Mouse (Mus musculus): ENCODE measurements around the gene Slc6a21. TPM values are rescaled to one million over a fixed set of nuclear protein-coding genes. Genes with fewer than 3 reads are reported as not detected.

The Slc6a21 gene
- polyA plus RNA-seq, 1 experiment, result not detected

DNA sequence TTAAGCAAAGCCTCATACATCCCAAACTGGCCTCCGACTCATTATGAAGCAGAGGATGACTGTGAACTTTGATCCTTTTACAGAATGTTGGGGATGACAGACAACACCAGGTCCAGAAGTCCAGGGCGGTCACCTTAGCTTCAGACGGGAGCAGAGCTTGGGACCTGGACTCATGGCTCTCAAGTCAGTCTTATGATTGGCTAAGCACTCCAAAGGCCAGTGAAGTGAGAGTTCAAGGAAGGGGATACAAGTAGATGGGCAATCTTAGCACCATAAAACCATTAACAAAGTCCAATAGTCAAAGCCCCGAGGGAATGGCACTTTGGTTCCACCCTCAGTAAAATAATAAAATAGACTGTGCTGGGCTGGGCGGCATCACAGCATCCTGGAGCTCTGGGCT lies 45.8 kb downstream of the Slc6a21 start:
- H3K36me3 ChIP-seq (ENCODE audit: control insufficient read depth, insufficient read depth), result peaks cover 21% of the 10 kb centered on the region

DNA sequence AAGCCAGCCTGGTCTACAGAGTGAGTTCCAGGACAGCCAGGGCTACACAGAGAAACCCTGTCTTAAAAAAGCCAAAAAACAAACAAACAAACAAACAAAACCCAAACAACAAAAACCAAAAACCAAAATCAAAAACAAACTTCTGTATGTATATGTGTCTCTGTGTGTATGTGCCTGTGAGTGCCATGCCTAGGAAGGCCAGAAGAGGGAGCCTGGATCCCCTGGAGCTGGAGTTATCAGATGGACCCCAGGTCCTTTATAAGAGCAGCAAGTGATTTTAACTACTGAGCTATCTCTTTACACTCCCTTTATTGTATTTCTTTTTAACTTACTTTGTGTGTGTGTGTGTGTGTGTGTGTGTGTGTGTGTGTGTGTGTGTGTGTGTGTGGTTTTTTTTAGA lies 48.5 kb downstream of the Slc6a21 start:
- Histone ChIP-seq H3ac (ENCODE audit: control insufficient read depth, insufficient read length) (no peak overlapping the region), H3K4me2 (ENCODE audit: low read depth) (no peak overlapping the region), H3K36me3 (ENCODE audit: control insufficient read depth, insufficient read depth) (peaks cover 17% of the 10 kb centered on the region), H3K27me3 (ENCODE audit: control insufficient read depth, insufficient read depth, insufficient read length) (no peaks in the 10 kb centered on the region), H3K4me3 (no peak overlapping the region), H3K79me2 (ENCODE audit: control insufficient read depth, insufficient read depth) (no peaks in the 10 kb centered on the region)
- TF ChIP-seq REST (IDR thresholded peaks at IDR 0.05; ENCODE audit: insufficient read depth, insufficient read length), result no peak
- no peak for TF ChIP-seq POLR2AphosphoS2 (IDR thresholded peaks at IDR 0.05; ENCODE audit: insufficient read length, low read depth)
- no peak for TF ChIP-seq MAX (IDR thresholded peaks at IDR 0.05; ENCODE audit: low read depth)
- TF ChIP-seq E2F4 (IDR thresholded peaks at IDR 0.05; ENCODE audit: insufficient read depth), result no peak
- no peak for TF ChIP-seq MYOD1 (IDR thresholded peaks at IDR 0.05; ENCODE audit: control insufficient read depth in 1 of 3, insufficient read length in 2 of 3, low read depth in 2 of 3)
- TF ChIP-seq TCF3 (IDR thresholded peaks at IDR 0.05; ENCODE audit: insufficient read length, low read depth), result no peak

More for the DNA sequence above, 45.8 kb downstream of the Slc6a21 start:
- H3K4me2 ChIP-seq (ENCODE audit: low read depth), result no peak overlapping the region
- H3K27me3 ChIP-seq (ENCODE audit: control insufficient read depth, insufficient read depth, insufficient read length), result no peaks in the 10 kb centered on the region
- no peaks in the 10 kb centered on the region for H3K79me2 ChIP-seq (ENCODE audit: control insufficient read depth, insufficient read depth)
- no peak overlapping the region for H3ac ChIP-seq (ENCODE audit: control insufficient read depth, insufficient read length)
- H3K4me3 ChIP-seq, result no peak overlapping the region
- TF ChIP-seq SRF (IDR thresholded peaks at IDR 0.05; ENCODE audit: control insufficient read depth, insufficient read length, low read depth) (no peak), REST (IDR thresholded peaks at IDR 0.05; ENCODE audit: insufficient read depth, insufficient read length) (no peak), POLR2A (IDR thresholded peaks at IDR 0.05; ENCODE audit: insufficient read length, low read depth) (no peak), POLR2AphosphoS2 (IDR thresholded peaks at IDR 0.05; ENCODE audit: insufficient read length, low read depth) (no peak), MYOG (IDR thresholded peaks at IDR 0.05; ENCODE audit: control insufficient read depth in 1 of 3, insufficient read depth in 1 of 3, insufficient read length in 2 of 3, low read depth in 2 of 3) (no peak), MYOD1 (IDR thresholded peaks at IDR 0.05; ENCODE audit: control insufficient read depth in 1 of 3, insufficient read length in 2 of 3, low read depth in 2 of 3) (no peak), TCF12 (IDR thresholded peaks at IDR 0.05; ENCODE audit: insufficient read depth, poor library complexity, severe bottlenecking) (no peak), USF1 (IDR thresholded peaks at IDR 0.05; ENCODE audit: low read depth) (no peak), CEBPB (IDR thresholded peaks at IDR 0.05; ENCODE audit: insufficient read depth, poor library complexity, severe bottlenecking) (no peak), MAX (IDR thresholded peaks at IDR 0.05; ENCODE audit: low read depth) (no peak), TCF3 (IDR thresholded peaks at IDR 0.05; ENCODE audit: insufficient read length, low read depth) (no peak), E2F4 (IDR thresholded peaks at IDR 0.05; ENCODE audit: insufficient read depth) (no peak)

DNA sequence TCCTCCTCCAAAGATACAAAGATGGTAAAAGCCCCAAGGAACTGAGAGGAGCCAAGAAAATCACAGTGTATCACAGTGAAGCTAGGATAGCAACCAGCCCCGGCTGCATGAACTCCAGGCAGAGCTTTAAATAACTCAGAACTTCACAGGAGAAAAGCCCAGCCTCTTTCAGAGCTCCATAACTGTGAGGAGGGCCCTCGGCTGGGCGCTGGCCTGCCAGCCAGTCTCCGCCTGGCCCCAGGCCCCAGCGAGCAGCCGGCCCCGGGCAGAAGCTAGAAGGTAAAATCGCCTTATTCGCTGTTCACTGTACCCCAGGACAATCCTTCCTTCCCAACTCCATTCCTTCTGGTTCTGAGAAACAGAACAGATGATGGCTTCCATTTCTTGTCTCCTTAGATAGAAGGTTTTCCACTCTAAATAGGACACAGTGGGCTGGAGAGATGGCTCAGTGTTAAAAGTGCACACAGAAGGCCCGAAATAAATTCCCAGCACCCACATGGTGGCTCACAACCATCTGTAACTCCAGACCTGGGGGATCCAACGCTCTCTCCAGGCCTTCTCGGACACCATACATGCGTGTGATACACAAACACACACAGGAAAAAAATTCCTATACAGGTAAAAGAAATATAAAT lies 51.6 kb downstream of the Slc6a21 start:
- TF ChIP-seq SRF (IDR thresholded peaks at IDR 0.05; ENCODE audit: control insufficient read depth, insufficient read length, low read depth) (no peak), MYOG (IDR thresholded peaks at IDR 0.05; ENCODE audit: control insufficient read depth in 1 of 3, insufficient read depth in 1 of 3, insufficient read length in 2 of 3, low read depth in 2 of 3) (no peak), TCF3 (IDR thresholded peaks at IDR 0.05; ENCODE audit: insufficient read length, low read depth) (no peak), E2F4 (IDR thresholded peaks at IDR 0.05; ENCODE audit: insufficient read depth) (no peak), TCF12 (IDR thresholded peaks at IDR 0.05; ENCODE audit: insufficient read depth, poor library complexity, severe bottlenecking) (no peak), POLR2AphosphoS2 (IDR thresholded peaks at IDR 0.05; ENCODE audit: insufficient read length, low read depth) (no peak), CEBPB (IDR thresholded peaks at IDR 0.05; ENCODE audit: insufficient read depth, poor library complexity, severe bottlenecking) (no peak), MYOD1 (IDR thresholded peaks at IDR 0.05; ENCODE audit: control insufficient read depth in 1 of 3, insufficient read length in 2 of 3, low read depth in 2 of 3) (no peak), USF1 (IDR thresholded peaks at IDR 0.05; ENCODE audit: low read depth) (no peak), POLR2A (IDR thresholded peaks at IDR 0.05; ENCODE audit: insufficient read length, low read depth) (no peak), MAX (IDR thresholded peaks at IDR 0.05; ENCODE audit: low read depth) (no peak), REST (IDR thresholded peaks at IDR 0.05; ENCODE audit: insufficient read depth, insufficient read length) (no peak)
- no peaks in the 10 kb centered on the region for H3K27me3 ChIP-seq (ENCODE audit: control insufficient read depth, insufficient read depth, insufficient read length)
- H3K4me2 ChIP-seq (ENCODE audit: low read depth), result no peak overlapping the region
- H3K79me2 ChIP-seq (ENCODE audit: control insufficient read depth, insufficient read depth), result no peaks in the 10 kb centered on the region
- peaks cover 15% of the 10 kb centered on the region for H3K36me3 ChIP-seq (ENCODE audit: control insufficient read depth, insufficient read depth)
- H3K4me3 ChIP-seq, result no peak overlapping the region
- H3ac ChIP-seq (ENCODE audit: control insufficient read depth, insufficient read length), result no peak overlapping the region

DNA sequence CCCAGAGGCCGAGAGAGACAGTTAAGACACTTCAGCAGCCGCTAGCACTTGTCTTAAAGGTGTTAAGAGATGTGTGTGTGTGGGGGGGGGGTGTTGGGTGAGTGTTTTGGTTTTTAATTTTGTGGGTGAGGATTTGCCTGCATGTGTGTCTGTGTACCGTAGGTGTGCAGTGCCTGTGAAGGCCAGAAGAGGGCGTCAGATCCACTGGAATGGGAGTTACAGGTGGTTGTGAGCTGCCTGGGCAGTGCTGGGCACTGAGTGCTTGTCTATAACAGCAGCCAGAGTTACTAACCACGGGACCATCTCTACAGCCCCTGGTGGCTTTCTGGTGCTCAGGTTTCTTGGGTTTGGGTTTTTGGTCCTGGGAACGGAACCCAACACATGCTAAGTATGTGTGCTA lies 54.2 kb downstream of the Slc6a21 start:
- Histone ChIP-seq H3K79me2 (ENCODE audit: control insufficient read depth, insufficient read depth) (no peaks in the 10 kb centered on the region), H3K4me2 (ENCODE audit: low read depth) (no peak overlapping the region), H3K4me3 (no peak overlapping the region), H3K36me3 (ENCODE audit: control insufficient read depth, insufficient read depth) (no peaks in the 10 kb centered on the region), H3ac (ENCODE audit: control insufficient read depth, insufficient read length) (no peak overlapping the region), H3K27me3 (ENCODE audit: control insufficient read depth, insufficient read depth, insufficient read length) (no peaks in the 10 kb centered on the region)
- TF ChIP-seq POLR2AphosphoS2 (IDR thresholded peaks at IDR 0.05; ENCODE audit: insufficient read length, low read depth) (no peak), USF1 (IDR thresholded peaks at IDR 0.05; ENCODE audit: low read depth) (no peak), REST (IDR thresholded peaks at IDR 0.05; ENCODE audit: insufficient read depth, insufficient read length) (no peak), TCF12 (IDR thresholded peaks at IDR 0.05; ENCODE audit: insufficient read depth, poor library complexity, severe bottlenecking) (no peak), MYOG (IDR thresholded peaks at IDR 0.05; ENCODE audit: control insufficient read depth in 1 of 3, insufficient read depth in 1 of 3, insufficient read length in 2 of 3, low read depth in 2 of 3) (no peak), MYOD1 (IDR thresholded peaks at IDR 0.05; ENCODE audit: control insufficient read depth in 1 of 3, insufficient read length in 2 of 3, low read depth in 2 of 3) (no peak)
